Mouse (Mus musculus) midbrain, postnatal 0 days (tissue): ENCODE data around the gene Nacc2. TPM values are rescaled to one million over a fixed set of nuclear protein-coding genes. Genes with fewer than 3 reads are reported as not detected.

Source experiments
- ATAC-seq: fragments of 200-750 bp; cut with Nextera tagmentation; 2 replicates; pipeline ENCODE4 v1.8.0; 2017; ENCODE audit warnings: moderate number of reproducible peaks, mild to moderate bottlenecking, moderate TSS enrichment, moderate library complexity; ENCODE audit not compliant: low FRiP score
- DNase-seq: peaks from one replicate; pipeline ENCODE4 v3.0.0-alpha.2; 2015; ENCODE audit warnings: low spot score
- H3K27ac ChIP-seq: fragments of 300-500 bp; sonication (generic); 2 replicates; pipeline ENCODE4 v1.5.1; 2014; ENCODE audit warnings: low read depth, mild to moderate bottlenecking, low read length, mixed read lengths
- H3K27me3 ChIP-seq: fragments of 300-500 bp; sonication (generic); 2 replicates; pipeline ENCODE4 v1.6.1; 2014; ENCODE audit warnings: low read length, control low read depth, mixed read lengths; ENCODE audit not compliant: insufficient read depth
- H3K36me3 ChIP-seq: fragments of 300-500 bp; sonication (generic); 2 replicates; pipeline ENCODE4 v1.6.1; 2014; ENCODE audit warnings: low read length, control low read depth, mixed read lengths; ENCODE audit not compliant: insufficient read depth
- H3K4me1 ChIP-seq: fragments of 300-500 bp; sonication (generic); 2 replicates; pipeline ENCODE4 v1.6.1; 2014; ENCODE audit warnings: mild to moderate bottlenecking, control low read depth, antibody characterized with exemption, low read length, mixed read lengths; ENCODE audit not compliant: insufficient read depth
- H3K4me2 ChIP-seq: fragments of 300-500 bp; sonication (generic); 2 replicates; pipeline ENCODE4 v1.6.1; 2014; ENCODE audit warnings: low read depth, mild to moderate bottlenecking, low read length, mixed read lengths; ENCODE audit not compliant: poor library complexity, severe bottlenecking
- H3K4me3 ChIP-seq: fragments of 300-500 bp; sonication (generic); 2 replicates; pipeline ENCODE4 v1.5.1; 2014; ENCODE audit warnings: low read depth, mild to moderate bottlenecking, low read length, moderate library complexity
- H3K9ac ChIP-seq: fragments of 300-500 bp; sonication (generic); replicated peaks from 2 replicates; pipeline ENCODE4 v1.6.1; 2014; ENCODE audit warnings: mild to moderate bottlenecking, low read length, moderate library complexity, mixed read lengths; ENCODE audit not compliant: poor library complexity, severe bottlenecking
- H3K9me3 ChIP-seq: fragments of 300-500 bp; sonication (generic); 2 replicates; pipeline ENCODE4 v1.6.1; 2016; ENCODE audit warnings: low read length, control low read depth
- CTCF ChIP-seq: IDR thresholded peaks from 2 replicates; pipeline ENCODE4 v1.5.1; 2016; ENCODE audit warnings: antibody characterized with exemption, mild to moderate bottlenecking
- WGBS: fragments of 180-500 bp; shearing (Covaris S2); extraction: QIAGEN DNeasy Blood & Tissue Kit; methylation state at CpG from one replicate; pipeline ENCODE4 v1.1.7; 2014; 5-methylcytosine and 5-hydroxymethylcytosine counted together
- polyA plus RNA-seq: library from polyadenylated mRNA; unstranded; fragments of >200 nt; fragmentation: Nextera tagmentation; extraction: Ambion mirVana; gene quantifications from 2 replicates; pipeline ENCODE4 v1.2.1, GENCODE M21; 2015
- total RNA-seq: library from RNA; depleted of rRNA; stranded (reverse); fragments of >200 nt; gene quantifications from 2 replicates; pipeline ENCODE4 v1.2.3, GENCODE M21; 2014

Nacc2 gene
- total and polyA plus RNA-seq, 2 experiments from 2014 or later: 21.4 to 40.7 TPM

DNA sequence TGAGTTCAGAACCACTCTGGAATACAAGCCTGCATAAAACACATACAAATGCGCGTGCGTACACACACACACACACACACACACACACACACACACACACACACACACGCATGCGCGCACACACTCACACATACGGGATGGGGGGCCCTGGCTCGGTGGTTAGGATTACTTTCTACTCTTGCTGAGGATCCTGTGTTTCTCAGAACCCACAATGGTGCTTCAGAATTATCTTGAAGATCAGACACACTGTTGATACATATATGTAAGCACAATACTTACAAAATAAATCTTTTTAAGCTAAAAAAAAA lies 100.8 kb downstream of the Nacc2 start:
- Histone ChIP-seq H3K9me3 (no peaks in the 10 kb centered on the region), H3K36me3 (no peaks in the 10 kb centered on the region), H3K27me3 (no peaks in the 10 kb centered on the region), H3K4me1 (peaks cover 10% of the 10 kb centered on the region; the same call in 1 of the 2 replicates), H3K9ac (no peak overlapping the region), H3K4me3 (no peak overlapping the region), H3K4me2 (0 out of 2 replicates have a peak overlapping the region, but pooled peaks have one; percentile 31), H3K27ac (peak overlapping the region; percentile 59; the same call in 1 of the 2 replicates)
- DNase-seq (no peak), ATAC-seq (no peak)
- WGBS: 81% methylated on average over 6 of the region's 8 CpGs
- no peak for TF ChIP-seq CTCF

DNA sequence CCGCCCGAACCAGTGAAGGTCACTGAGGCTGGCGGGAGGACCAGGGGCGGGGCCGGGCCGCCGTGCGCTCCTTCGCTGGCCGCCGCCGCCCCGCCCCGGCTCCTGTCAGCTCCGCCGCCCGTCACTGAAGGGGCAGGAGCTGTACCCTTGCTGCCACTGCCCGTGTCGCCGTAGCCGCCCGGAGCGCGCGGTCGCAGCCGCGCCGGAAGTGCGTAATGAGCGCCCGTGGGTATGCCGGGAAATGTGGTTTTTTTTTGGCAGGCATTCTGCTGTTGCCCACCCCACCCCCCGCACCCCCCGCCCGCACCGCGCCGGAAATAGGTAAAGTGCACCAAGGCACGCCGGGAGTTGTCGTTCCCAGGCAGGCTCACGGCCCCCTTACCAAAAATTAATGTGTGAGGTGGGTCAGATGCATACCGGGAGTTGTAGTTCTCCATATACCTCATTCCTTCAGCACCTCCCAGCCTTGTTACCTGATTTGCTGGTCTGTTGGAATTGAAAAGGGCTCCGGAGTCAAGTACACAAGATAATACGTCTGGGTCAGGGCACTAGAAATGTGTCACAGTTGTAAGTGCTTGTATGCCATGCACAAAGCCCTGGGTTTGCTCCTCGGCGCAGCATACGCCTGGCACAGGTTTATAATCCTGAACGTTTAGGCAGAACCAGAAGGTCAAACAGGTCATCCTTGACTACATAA lies 101.3 kb downstream of the Nacc2 start, which contains the start of gene Ubac1:
Gene Ubac1 (minus strand): TSS at position 187 of the 697 bp plus-strand sequence.
- Histone ChIP-seq H3K27me3 (no peaks in the 10 kb centered on the region), H3K27ac (peak within 1 kb of the TSS; percentile 85), H3K4me1 (peaks cover 10% of the 10 kb centered on the region; the same call in 1 of the 2 replicates), H3K36me3 (no peaks in the 10 kb centered on the region), H3K9ac (peak within 1 kb of the TSS; percentile 78), H3K9me3 (no peaks in the 10 kb centered on the region), H3K4me3 (peak within 1 kb of the TSS; percentile 78), H3K4me2 (peak within 1 kb of the TSS; percentile 86)
- DNase-seq: peak; percentile 96
- peak; percentile 90 for ATAC-seq
- 7% methylated on average over 49 of the region's 50 CpGs for WGBS
- TF ChIP-seq CTCF: no peak

DNA sequence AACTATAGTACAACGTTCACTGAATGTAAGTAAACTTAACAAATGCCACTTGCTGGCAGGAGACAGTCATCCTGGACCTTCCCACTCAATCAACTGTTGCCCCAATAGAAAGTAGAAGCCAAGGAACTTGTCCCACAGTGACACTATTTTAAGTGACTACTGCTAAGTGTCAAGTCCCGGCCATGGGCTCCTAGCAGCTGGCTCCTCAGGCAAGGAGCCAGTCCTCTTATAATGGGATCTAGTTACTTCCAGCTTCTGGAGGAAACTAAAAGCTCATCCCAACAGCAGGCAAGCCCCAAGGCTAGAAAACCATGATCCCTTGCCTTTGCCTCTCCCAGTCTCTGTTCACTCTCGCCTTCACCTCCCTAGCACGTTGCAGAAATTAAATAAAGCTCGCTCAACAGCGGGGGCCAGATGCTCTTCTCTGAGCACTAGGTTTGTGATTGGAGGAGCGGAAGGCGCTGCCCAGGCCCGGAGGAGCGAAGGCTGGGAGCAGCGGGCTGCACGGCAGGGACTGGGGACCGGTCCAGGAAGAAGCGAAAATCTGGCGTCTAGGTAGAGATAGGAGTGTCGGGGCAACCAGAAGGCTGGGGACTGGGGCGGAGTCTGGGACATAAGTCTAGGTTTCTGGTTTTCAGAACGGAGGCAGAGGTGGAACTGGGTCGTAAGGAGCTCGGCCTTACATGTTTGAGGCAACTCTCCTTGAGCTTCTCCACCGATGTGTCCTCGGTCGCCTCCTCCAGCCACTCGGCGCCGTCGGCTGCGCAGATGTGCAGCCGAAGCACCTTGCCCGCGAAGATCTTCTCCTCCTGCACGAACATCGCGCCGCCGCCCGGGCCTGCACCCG lies 102.1 kb downstream of the Nacc2 start:
- peak; percentile 39; the same call in 1 of the 2 replicates for ATAC-seq
- Histone ChIP-seq H3K27ac (peak overlapping the region; percentile 85), H3K9ac (peak overlapping the region; percentile 78), H3K4me2 (peak overlapping the region; percentile 86), H3K36me3 (0 out of 2 replicates have a peak, but pooled peaks cover 3% of the 10 kb centered on the region), H3K4me1 (peaks cover 10% of the 10 kb centered on the region; the same call in 1 of the 2 replicates), H3K27me3 (no peaks in the 10 kb centered on the region), H3K9me3 (no peaks in the 10 kb centered on the region), H3K4me3 (peak overlapping the region; percentile 78)
- DNase-seq: peak; percentile 65
- 3% methylated on average over 38 of the region's 38 CpGs for WGBS
- TF ChIP-seq CTCF: no peak

DNA sequence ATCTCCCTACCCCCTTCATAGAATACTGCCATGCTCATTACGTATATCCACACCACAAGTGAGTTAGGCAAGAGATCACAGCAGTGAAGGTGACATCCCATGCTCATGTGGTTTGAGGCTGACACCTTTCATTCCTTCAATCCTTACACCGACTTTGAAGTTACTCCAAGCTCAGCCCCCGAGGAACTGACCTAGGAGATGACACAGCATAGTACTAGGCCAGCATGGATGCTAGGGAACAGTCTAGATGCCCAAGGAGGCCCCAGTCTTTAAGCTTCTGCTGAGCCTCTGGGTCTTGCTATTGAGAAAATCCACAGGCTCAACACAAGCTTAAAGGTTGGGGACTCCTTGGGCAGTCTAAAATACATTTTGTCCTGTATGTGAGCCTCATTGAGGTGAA lies 103.1 kb downstream of the Nacc2 start:
- 83% methylated on average over 3 of the region's 3 CpGs for WGBS
- TF ChIP-seq CTCF: no peak
- H3K36me3 ChIP-seq: peaks cover 9% of the 10 kb centered on the region; the same call in 1 of the 2 replicates
- H3K9ac ChIP-seq: no peak overlapping the region
- peaks cover 10% of the 10 kb centered on the region; the same call in 1 of the 2 replicates for H3K4me1 ChIP-seq
- no peak overlapping the region for H3K4me3 ChIP-seq
- peak overlapping the region; percentile 86 for H3K4me2 ChIP-seq
- no peak overlapping the region for H3K27ac ChIP-seq
- DNase-seq (no peak), ATAC-seq (no peak)
- H3K9me3 ChIP-seq: no peaks in the 10 kb centered on the region
- H3K27me3 ChIP-seq: no peaks in the 10 kb centered on the region

DNA sequence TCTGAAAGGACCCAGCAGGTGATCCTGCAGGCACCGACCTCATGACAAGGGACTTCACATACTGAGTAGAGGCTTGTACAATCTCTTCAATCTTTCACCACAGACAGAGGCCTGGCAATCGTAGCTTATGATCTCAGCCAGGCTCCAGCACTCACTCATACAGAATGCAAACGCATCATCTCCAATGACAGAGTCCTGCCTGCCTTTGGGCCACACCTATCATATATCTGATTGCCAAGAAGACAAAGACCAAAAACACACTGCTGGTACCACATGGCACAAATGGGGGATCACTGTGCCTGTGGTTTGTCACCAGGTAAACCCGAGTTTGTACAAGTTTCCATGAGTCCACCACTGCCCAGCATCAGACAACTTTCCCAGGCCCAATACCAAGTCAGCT lies 105.7 kb downstream of the Nacc2 start:
- no peak overlapping the region for H3K4me3 ChIP-seq
- no peak overlapping the region for H3K4me2 ChIP-seq
- H3K9me3 ChIP-seq: no peaks in the 10 kb centered on the region
- no peak for DNase-seq
- H3K36me3 ChIP-seq: peaks cover 28% of the 10 kb centered on the region
- no peak overlapping the region for H3K9ac ChIP-seq
- 83% methylated on average over 4 of the region's 4 CpGs for WGBS
- no peak overlapping the region for H3K27ac ChIP-seq
- ATAC-seq: no peak
- no peak for TF ChIP-seq CTCF
- peaks cover 10% of the 10 kb centered on the region; the same call in 1 of the 2 replicates for H3K4me1 ChIP-seq
- no peaks in the 10 kb centered on the region for H3K27me3 ChIP-seq
